Mouse (Mus musculus) retina, postnatal 7 days (tissue): Measurements from ENCODE around the gene Slc22a13.
"Not testable (repeated sequence)": the region's sequence is repeated elsewhere in the genome, so short reads cannot be mapped to it uniquely, and the experiment has no call there.

Experiments used
- DNase-seq: peaks from one replicate; pipeline ENCODE4 v3.0.0-alpha.2; 2012; ENCODE audit warnings: low read depth, low spot score

Slc22a13 gene

DNA sequence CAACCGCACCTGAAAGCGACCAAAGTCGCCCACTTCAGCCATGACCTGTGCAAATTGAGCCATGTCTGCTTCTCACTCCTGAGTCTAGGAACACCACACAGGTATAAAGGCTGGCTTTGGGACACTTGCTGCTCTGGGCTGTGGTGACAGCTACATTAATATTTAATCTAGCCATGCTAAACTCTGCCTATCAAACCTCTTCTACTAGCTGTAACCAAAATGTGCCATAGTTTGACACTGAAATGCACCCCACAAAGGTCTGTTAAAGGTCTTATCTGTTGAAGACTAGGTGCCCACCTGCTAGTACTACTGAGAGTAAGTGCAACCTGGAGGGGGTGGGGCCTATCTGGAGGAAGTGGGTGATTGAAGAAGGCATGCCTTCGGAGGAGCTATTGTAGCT, at the start of gene Slc22a13:
Gene Slc22a13 (minus strand): TSS at position 101 of the 400 bp plus-strand sequence.
- no peak for DNase-seq

- DNase-seq = no peak
These were observed 49.2 kb upstream of the Slc22a13 start for GRCm38 (mm10) chr9:119258128-119258527.

DNA sequence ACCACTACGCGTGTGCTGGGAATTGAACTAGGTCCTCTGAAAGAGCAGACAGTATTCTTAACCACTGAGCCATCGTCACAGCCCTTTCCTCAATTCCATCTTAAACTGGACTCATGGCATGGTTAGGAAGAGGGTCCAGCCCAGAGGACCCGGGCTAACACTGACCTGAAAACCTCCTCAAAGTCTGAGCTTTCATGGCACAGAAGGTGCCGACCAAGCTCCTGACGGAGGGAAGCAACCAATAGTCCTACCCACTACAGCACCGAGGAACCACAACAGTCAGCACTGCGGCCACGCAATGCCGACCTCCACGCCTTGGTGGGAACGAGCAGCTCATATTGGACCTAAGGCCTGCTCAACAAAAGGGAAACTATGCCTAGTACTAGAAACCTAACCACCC, 47.3 kb upstream of the Slc22a13 start:
- no peak for DNase-seq

DNA sequence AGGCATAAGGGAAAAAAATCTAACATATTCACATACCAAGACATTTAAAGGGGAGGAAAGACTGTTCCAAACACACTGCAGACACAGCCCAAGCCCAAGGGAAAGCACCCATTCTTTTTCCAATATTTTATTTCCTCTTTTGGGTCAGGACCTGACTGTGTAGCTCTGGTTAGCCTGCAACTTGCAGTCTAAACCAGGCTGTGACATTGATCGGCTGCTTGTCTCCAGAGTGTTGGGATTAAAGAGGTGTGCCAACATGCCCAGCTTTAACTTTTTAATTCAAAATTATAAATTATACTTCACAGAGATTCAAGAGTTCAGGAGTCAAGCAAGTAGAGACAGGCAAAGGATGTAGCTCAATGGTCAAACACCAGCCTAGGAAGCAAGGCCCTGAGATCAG, 46.2 kb upstream of the Slc22a13 start:
- DNase-seq = no peak

- no peak for DNase-seq
These were observed 45.3 kb upstream of the Slc22a13 start for GRCm38 (mm10) chr9:119254187-119254586.

- DNase-seq = no peak
These were observed 39.1 kb upstream of the Slc22a13 start for GRCm38 (mm10) chr9:119247996-119248395.

GRCm38 (mm10) chr9:119246826-119247225, 37.9 kb upstream of the Slc22a13 start:
- no peak for DNase-seq

GRCm38 (mm10) chr9:119243981-119244380, 35.1 kb upstream of the Slc22a13 start:
- DNase-seq = no peak

GRCm38 (mm10) chr9:119241169-119241865, 32.4 kb upstream of the Slc22a13 start:
- DNase-seq = no peak

DNA sequence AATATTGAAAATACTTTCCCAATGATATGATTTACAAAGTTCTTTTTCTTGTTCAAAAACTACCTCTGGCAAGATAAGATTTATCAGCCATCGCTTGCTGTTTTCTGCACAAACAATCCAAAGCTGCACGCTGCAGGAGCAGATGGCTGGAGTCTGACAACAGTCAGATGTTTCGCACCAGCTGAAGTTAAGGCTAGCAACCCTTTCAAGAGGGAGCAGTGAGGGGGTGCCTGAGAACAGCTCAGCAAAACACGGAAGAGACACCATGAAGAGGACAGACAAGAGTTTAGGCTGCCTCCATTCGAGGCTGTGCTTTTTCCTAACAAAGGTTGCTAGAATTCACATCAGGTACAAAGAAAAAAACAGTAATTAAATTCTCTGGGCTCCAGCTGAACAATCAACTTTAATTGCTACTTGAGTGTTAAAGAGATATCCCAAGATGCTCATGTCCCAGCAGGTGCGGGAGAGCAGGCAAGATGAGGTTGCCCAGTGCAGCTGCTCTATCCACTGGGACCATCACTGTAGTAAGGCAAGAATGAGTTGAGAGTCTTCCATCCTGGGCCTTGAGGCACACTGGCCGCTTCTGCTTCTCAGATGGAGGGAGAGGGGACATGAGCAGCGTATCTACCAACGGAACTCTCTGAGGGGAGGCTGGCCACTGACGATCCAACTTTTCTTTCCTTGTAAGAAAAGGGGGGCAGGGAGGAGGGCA, 31.5 kb upstream of the Slc22a13 start:
- no peak for DNase-seq

DNA sequence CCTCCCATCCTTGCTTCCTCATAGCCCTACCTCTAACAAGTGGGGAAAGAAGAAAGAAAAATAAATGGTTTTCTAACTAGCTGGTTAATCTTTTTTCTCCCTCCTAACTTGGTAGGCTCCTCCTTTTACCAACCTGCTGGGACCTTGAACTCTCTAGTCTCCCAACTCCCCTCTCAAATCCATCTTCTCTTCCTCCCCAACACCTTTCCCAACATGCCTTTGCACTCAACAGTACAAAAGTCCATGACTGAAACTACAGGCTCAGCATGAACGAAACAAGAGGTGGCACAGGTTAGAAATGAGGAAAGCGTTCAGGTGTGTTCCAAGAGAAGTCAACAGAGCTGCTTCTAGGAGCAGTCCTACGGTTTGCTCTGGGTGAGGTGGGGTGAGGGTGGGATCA, 30.4 kb upstream of the Slc22a13 start:
- no peak for DNase-seq

- no peak for DNase-seq
These were observed 29.9 kb upstream of the Slc22a13 start for GRCm38 (mm10) chr9:119238796-119239195.

- DNase-seq = no peak
These were observed 22.7 kb upstream of the Slc22a13 start for GRCm38 (mm10) chr9:119231552-119231951.

- no peak for DNase-seq
These were observed 21.9 kb upstream of the Slc22a13 start for GRCm38 (mm10) chr9:119230829-119231228.

DNA sequence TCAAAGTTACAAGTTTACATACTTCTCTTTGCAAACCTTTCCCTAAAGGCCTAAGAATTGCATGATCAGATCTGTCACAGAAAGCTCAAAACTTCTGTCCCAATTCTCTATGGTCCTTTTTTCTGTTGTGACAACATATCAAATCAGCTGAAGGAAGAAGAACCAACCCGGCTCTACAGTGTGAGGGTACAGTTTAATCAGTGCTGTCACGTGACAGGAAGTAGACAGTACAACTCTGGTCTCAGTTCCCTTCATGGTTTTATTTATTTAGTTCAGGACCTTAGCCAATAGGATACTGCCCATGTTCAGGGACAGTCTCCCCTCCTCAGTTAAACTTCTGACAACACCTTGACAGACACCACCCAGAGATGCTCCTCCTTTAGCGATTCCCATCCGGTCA, 11.4 kb upstream of the Slc22a13 start:
- DNase-seq = no peak

DNA sequence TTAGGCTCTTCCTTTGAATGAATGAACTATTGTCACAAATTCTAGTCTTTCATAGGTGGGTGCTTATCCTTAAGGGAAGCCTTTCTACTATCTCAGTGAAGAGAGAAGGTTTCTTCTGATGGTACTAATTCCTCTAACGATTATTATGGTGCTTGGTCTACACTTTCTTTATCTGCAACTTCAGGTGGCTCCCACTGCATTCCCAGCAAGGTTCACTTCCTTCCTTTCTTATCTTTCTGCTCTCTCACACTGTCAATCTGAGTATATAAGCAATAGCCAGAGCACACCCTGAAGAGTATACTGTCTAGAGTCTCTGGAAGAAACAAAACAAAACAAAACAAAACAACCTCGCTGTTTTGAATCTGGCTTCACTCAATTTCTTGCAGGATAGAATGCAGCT, 10.8 kb upstream of the Slc22a13 start:
- no peak for DNase-seq

DNA sequence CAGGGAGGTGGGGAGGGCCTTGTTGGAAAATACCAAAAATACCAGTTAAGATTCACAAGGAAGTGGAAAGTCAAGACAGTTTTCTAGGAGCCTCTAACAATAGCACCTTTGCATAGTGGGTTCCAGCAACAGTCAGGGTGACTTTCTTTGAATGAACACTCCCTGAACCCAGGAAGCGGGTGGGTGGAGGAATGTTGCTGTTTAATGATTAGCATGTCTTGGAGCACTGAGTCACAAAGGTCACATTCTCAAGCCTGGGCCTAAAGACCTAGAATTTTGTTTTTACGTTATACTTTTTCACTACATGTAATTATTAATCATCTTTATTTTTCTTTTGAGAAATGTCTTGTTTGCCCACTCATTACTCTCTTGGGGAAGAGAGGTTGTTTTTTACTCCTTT, 6.4 kb upstream of the Slc22a13 start:
- not testable (repeated sequence) for DNase-seq

- DNase-seq = no peak
These were observed 5.7 kb upstream of the Slc22a13 start for GRCm38 (mm10) chr9:119214601-119215000.

- no peak for DNase-seq
These were observed 4.1 kb upstream of the Slc22a13 start for GRCm38 (mm10) chr9:119212996-119213395.

- DNase-seq = no peak
These were observed 1.8 kb downstream of the Slc22a13 start for GRCm38 (mm10) chr9:119207113-119207512.

DNA sequence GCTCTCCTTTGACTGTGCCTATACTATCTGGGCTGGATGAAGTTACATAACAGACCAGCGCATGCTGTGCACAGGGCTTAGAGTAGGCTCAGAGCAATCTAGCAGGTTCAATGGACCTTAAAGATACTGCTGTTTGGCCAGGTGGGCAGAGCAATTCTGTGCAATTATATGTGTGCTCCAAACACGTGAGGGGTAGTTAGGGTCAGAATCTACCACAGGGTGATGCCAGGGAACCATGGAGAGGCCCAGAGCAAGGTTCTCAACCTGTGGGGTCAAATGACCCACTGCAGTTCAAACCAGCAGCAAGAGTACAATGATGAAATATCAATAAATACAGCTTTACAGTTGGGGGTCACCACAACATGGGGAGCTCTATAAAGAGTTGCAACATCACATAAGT, 2.2 kb downstream of the Slc22a13 start:
- DNase-seq = no peak

- no peak for DNase-seq
These were observed 3.1 kb downstream of the Slc22a13 start for GRCm38 (mm10) chr9:119205756-119206155.

DNA sequence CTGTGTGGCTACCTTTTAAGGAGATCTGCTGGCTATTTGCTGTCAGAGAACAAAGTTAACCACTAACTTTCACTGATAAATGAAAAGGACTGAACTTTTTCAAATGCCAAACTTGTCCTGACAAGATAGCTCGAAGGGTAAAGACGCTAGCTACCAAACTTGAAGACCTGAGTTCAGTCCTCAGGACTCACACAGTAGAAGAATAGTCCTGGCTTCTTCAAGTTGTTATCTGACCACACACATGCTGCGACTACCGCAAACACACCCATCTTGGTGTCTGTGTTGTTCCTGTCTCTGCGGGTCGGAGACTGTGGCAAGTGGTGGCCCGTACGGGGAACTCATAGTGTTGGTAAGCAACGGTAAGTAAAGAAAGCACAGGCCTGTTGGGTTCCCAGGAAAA, 5.3 kb downstream of the Slc22a13 start:
- no peak for DNase-seq
